Mouse (Mus musculus) erythroblast, embryonic 14.5 days (primary cell): ENCODE measurements at regions not wholly inside any gene's neighbourhood (a gene's known extent, or its start where the extent isn't known, plus 50 kb on each side); places are given as distances from the start of the nearest gene placed in this dataset.
"Not testable (repeated sequence)": the region's sequence is repeated elsewhere in the genome, so short reads cannot be mapped to it uniquely, and the experiment has no call there.

ENCODE experiments used
- H3K27me3 ChIP-seq: 2 replicates; pipeline ENCODE4 v1.6.1; 2012; ENCODE audit warnings: inconsistent platforms; ENCODE audit not compliant: control insufficient read depth
- H3K36me3 ChIP-seq: 2 replicates; pipeline ENCODE4 v1.6.1; 2012; ENCODE audit warnings: mild to moderate bottlenecking, inconsistent platforms; ENCODE audit not compliant: control insufficient read depth
- H3K4me1 ChIP-seq: 2 replicates; pipeline ENCODE4 v1.6.1; 2012; ENCODE audit warnings: inconsistent platforms; ENCODE audit not compliant: control insufficient read depth
- H3K4me3 ChIP-seq: replicated peaks from 2 replicates; pipeline ENCODE3; 2012; ENCODE audit warnings: moderate library complexity, mild to moderate bottlenecking, inconsistent platforms
- H3K9me3 ChIP-seq: 2 replicates; pipeline ENCODE4 v1.6.1; 2012; ENCODE audit warnings: low read length, inconsistent platforms, mixed read lengths; ENCODE audit not compliant: control insufficient read depth
- GATA1 ChIP-seq: IDR thresholded peaks from 2 replicates; pipeline ENCODE4 v1.6.1; 2012; ENCODE audit warnings: low read length, inconsistent platforms, mixed read lengths
- TAL1 ChIP-seq: IDR thresholded peaks from 3 replicates; pipeline ENCODE4 v1.6.1; 2012; ENCODE audit warnings: low read length, inconsistent platforms, mixed read lengths

DNA sequence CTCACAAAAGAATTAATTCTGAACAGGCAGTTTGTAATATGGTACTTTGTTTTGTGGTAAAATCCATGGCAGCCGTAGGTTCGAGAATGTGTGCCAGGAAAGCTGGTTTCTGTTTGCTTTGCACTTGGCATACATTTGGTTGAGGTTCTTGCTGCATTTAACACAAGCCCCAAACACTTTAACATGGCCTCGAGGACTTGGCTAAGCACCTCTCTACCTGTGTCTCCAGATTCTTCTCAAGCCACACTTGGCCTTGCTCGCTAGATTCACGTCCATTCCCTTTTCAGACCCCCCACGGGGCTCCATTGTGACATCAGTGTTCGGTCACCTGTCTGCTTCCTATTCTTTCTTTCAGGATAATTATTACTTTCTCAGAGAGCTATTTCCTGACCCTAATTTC is 151.9 kb upstream of the Dmrta1 start:
- no peak overlapping the region for H3K4me3 ChIP-seq
- no peak for TF ChIP-seq TAL1
- no peaks in the 10 kb centered on the region for H3K36me3 ChIP-seq
- H3K9me3 ChIP-seq: no peaks in the 10 kb centered on the region
- H3K27me3 ChIP-seq: peaks cover 37% of the 10 kb centered on the region
- H3K4me1 ChIP-seq: peaks cover 16% of the 10 kb centered on the region

DNA sequence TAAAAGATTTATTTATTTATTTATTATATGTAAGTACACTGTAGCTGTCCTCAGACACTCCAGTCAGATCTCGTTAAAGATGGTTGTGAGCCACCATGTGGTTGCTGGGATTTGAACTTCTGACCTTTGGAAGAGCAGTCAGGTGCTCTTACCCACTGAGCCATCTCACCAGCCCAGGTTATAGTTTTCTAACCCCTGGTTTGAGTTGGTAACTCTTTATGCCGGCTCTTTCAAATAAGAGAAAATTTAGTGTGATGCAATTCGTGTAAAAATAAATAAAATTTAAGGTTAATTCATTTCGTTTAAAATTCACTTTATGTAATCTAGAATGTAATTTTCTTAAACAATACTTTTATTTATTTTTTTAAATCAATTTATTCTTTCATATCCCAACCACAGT is 153.7 kb upstream of the Dmrta1 start:
- Histone ChIP-seq H3K4me1 (peaks cover 16% of the 10 kb centered on the region), H3K27me3 (peaks cover 37% of the 10 kb centered on the region)
- H3K9me3 ChIP-seq, H3K36me3 ChIP-seq, H3K4me3 ChIP-seq: not testable (repeated sequence)

DNA sequence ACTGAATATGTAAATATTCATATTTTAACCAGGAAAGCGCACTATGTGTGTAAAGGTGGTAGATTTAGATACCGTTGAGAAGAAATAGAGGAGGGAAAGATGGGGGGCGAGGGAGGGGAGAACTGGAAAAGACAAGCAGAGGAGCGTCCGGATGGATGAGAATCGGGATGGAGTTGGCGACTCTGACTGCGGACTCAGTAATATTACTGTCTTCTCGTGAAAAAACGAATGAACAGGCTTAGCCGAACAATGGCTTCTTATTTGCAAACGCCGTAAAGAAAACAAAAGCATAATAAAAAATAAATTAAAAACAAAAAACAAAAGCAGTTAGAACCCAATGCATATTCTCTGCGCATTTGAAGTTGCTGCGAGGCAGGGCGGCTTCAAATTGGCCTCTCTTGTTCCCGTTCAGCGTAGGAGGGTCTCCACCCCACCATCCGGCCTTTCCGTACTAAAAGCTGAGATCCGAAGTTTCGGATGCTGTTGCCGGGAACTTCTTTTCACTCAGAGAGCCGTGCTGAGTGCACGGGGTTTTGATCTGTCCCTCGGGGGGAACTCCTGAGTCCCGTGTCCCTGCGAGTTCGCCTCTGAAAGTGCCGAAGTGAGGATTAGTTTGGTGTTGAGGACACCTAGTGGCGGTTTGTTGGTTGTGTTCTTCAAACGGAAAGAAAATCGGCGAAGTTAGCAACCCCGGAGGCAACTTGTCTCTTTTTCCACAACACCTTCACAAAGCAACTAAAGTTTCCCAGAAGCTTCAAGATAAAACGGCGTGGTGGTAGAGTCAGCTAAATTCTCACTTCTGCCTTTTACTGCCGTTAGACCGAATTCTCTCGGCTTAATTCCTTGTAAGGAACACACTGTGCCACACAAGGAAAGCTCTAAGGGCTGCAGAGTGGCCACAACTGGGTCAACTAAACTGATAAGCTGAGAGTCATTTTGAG is 154.7 kb upstream of the Dmrta1 start:
- H3K27me3 ChIP-seq: peaks cover 40% of the 10 kb centered on the region
- H3K4me3 ChIP-seq: peak overlapping the region; percentile 63

DNA sequence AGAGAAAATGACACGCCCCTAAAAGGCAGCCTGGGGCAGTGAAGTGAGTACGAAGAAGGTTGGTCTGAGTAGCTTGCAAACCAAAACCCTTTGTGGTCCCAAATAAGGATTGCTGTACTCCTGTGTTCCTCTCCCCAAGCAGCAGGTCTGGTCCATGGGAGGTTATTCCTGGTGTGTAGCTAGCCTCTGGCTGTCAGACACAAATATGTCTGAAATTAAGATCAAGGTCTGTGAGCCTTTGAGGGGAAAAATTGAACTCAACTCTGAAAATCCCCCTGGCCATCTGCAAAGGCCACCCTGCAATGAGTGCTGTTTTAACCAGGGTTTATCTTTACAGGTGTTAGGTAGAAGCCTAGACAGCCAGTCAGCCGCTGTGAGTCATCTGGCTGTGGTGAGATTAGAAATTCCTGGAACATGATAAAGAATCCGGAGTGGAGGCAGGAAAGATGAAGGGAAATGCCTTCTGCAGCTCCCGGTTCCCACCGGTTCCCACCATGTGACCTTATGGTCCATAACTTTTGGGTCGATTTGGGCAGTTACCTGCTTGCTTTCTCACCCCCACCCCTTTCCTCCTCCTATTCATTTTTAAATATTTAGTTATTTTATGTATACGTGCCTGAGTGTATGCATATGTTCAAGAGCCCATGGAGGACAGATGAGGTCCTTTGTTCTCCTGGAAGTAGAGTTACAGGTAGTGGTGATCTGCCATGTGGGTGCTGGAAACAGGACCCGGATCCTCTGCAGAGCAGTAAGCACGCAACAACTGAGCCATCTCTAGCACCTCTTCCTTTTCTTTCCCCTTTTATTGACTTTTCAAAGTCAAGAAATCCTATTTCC is 155.6 kb upstream of the Dmrta1 start:
- H3K27me3 ChIP-seq: peaks cover 39% of the 10 kb centered on the region
- H3K4me3 ChIP-seq: peak overlapping the region; percentile 63
- no peaks in the 10 kb centered on the region for H3K36me3 ChIP-seq
- H3K9me3 ChIP-seq: no peaks in the 10 kb centered on the region
- peaks cover 16% of the 10 kb centered on the region for H3K4me1 ChIP-seq
- TF ChIP-seq GATA1 (no peak; the same call in 1 of the 2 replicates), TAL1 (0 out of 3 replicates have a peak, but pooled peaks have one; percentile 16)

More for the DNA sequence above, 154.7 kb upstream of the Dmrta1 start:
- Histone ChIP-seq H3K36me3 (no peaks in the 10 kb centered on the region), H3K9me3 (no peaks in the 10 kb centered on the region), H3K4me1 (peaks cover 16% of the 10 kb centered on the region)
- TF ChIP-seq TAL1: no peak
- no peak for TF ChIP-seq GATA1

DNA sequence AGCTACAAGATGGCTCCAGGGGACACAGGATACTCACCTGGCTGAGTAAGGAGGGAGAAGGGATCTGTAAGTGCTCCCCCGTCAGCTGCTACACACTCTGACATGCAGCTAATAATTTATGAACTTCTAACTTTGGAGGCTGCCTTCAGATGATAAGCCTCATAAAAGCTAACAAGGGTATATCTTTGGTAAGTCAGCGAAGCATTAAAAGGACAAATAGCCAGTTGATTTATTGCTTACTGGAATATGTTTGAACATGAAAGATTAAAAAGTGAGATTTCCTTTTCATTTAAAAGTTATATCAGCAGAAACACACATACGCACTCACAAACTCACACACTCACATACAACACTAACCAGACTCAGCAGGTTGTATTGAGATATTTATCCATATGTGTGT is 161.2 kb upstream of the Dmrta1 start:
- Histone ChIP-seq H3K36me3 (no peaks in the 10 kb centered on the region), H3K4me3 (no peak overlapping the region), H3K4me1 (peaks cover 2% of the 10 kb centered on the region), H3K27me3 (peaks cover 9% of the 10 kb centered on the region), H3K9me3 (no peaks in the 10 kb centered on the region)
- TF ChIP-seq TAL1: no peak
- TF ChIP-seq GATA1: no peak

DNA sequence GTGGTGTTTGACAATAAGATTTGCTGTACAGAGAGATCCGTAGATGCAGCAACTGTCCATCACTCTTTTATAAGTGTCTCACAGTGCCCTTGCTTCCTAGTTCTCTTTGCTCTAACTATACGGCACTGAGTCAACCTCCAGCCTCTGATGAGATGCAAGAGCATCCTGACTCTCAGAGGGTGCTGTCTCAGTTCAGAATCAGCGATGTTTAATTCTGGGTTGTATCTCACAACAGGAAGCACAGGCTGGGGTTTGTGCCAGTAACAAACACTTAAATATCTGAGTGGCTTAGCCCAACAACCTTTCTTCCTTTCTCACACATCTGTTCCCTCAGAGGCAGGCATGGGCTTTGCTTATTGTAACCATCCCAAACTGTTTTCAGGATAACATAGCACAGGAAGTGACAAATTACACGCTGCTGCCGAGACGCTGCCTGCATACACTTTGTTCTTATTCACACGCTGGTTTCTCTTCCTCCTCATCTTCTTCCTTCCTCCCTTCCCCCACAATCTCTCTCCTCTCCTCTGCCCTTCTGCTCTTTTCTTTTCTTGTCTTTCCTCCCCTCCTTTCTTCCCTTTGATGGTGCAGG is 163.3 kb upstream of the Dmrta1 start:
- Histone ChIP-seq H3K4me1 (peaks cover 13% of the 10 kb centered on the region), H3K4me3 (no peak overlapping the region), H3K36me3 (no peaks in the 10 kb centered on the region), H3K9me3 (no peaks in the 10 kb centered on the region), H3K27me3 (peaks cover 6% of the 10 kb centered on the region)
- TF ChIP-seq TAL1 (no peak), GATA1 (no peak)

DNA sequence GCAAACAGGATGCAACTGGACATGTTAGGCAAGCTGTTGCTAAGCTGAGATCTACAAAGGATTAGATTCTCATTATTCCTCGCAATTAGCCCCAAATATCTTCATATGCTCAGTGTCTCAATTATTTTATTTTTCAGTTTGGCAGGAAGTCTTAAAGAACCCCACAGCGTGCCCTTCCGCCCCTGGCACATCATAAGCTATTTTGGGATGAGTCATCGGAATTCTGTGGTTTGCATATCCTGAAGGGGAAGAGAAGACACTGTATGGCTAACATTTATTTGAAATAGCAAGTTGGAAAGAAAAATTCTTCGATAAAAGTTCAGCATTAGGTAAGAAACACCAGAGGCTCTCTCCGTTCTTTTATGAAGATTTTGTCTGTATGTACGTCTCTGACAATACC is 164.3 kb upstream of the Dmrta1 start:
- Histone ChIP-seq H3K36me3 (no peaks in the 10 kb centered on the region), H3K4me3 (no peak overlapping the region), H3K9me3 (no peaks in the 10 kb centered on the region), H3K4me1 (peaks cover 20% of the 10 kb centered on the region), H3K27me3 (peaks cover 6% of the 10 kb centered on the region)
- no peak for TF ChIP-seq TAL1
- no peak for TF ChIP-seq GATA1

DNA sequence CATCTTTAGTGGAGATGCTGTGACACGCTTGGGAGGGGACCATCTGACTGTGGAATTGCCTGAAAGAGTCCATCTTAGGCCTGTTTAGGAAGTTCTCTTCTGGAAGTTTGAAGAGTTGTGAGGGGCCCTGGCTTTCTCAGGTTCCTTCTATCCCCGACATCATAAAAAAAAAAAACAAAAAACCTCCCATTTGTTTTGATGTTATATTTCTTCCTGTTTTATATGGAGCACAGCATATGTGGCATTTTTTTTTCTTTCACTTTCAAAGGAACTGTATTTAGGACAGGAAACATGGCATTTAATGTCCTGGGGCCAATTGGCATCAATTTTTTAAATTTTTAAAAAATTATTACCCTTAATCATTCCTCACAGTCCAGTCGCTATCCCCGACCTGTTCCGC is 168.6 kb upstream of the Dmrta1 start:
- no peaks in the 10 kb centered on the region for H3K36me3 ChIP-seq
- H3K27me3 ChIP-seq: no peaks in the 10 kb centered on the region
- peaks cover 31% of the 10 kb centered on the region for H3K4me1 ChIP-seq
- H3K9me3 ChIP-seq: no peaks in the 10 kb centered on the region
- TF ChIP-seq TAL1 (no peak), GATA1 (no peak)
- H3K4me3 ChIP-seq: no peak overlapping the region

DNA sequence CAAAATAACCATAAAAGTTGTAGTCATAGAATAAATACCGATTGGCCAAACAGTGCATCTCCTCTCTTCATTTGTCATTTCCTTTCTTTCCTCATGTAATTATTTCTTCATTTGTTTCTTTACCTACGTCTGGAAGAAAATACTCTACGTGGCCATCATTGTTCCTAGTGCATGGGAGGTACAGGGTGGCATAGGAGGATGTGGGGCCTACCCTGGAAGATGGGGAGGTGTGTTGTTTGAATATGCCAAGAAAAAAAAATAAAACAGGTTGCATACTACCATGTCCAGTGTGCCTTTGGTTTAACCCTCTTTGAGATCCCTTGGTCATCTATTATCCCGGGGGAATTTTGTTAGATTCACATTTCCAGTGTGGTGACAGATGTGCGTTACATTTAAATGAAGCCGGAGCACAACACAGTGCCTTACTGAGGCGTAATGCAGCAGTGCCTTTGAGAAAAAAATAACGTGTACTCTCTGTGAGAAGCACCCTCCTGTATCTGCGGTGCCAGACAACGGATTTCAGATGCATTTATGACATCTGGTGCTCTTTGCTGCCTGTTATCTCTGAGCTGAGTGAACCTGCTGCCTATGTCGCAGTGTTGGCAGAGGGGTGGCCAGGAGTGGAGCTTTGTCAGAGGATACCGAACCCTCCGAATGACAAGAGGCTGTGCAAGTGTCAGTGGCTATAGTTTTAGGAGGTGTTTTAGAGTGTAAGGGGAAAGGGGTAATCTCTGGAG is 169.4 kb upstream of the Dmrta1 start:
- H3K9me3 ChIP-seq: no peaks in the 10 kb centered on the region
- no peaks in the 10 kb centered on the region for H3K36me3 ChIP-seq
- TF ChIP-seq TAL1 (no peak; the same call in 2 of the 3 replicates), GATA1 (no peak)
- peak overlapping the region; percentile 23 for H3K4me3 ChIP-seq
- H3K4me1 ChIP-seq: peaks cover 31% of the 10 kb centered on the region
- H3K27me3 ChIP-seq: no peaks in the 10 kb centered on the region
